Mouse (Mus musculus): ENCODE data around the gene Nbas.

- TF ChIP-seq CTCF (IDR thresholded peaks at IDR 0.05; ENCODE audit: control insufficient read depth, insufficient read depth, insufficient read length) (no peak), MAX (IDR thresholded peaks at IDR 0.05) (no peak), MYOG (IDR thresholded peaks at IDR 0.05; ENCODE audit: control insufficient read depth, extremely low read depth, insufficient read length) (no peak), MYOD1 (IDR thresholded peaks at IDR 0.05; ENCODE audit: control insufficient read depth, insufficient read length, low read depth) (no peak), USF1 (IDR thresholded peaks at IDR 0.05; ENCODE audit: low read depth) (no peak)
Observed at GRCm38 (mm10) chr12:13626803-13627706, 358.1 kb downstream of the Nbas start.

Data from C2C12 (cell line).